Mouse (Mus musculus) C2C12 (cell line): ENCODE data around the gene Sox5.

Experiments used
- CEBPB ChIP-seq: IDR thresholded peaks from one replicate; pipeline ENCODE4 v1.6.1; 2011; ENCODE audit warnings: low read depth, mild to moderate bottlenecking, control low read depth, moderate library complexity
- CTCF ChIP-seq: IDR thresholded peaks from one replicate; pipeline ENCODE4 v1.5.1; 2011; ENCODE audit not compliant: control insufficient read depth, insufficient read depth, insufficient read length
- MAX ChIP-seq: IDR thresholded peaks from one replicate; pipeline ENCODE4 v1.6.1; 2011; ENCODE audit warnings: mild to moderate bottlenecking, control low read depth

DNA sequence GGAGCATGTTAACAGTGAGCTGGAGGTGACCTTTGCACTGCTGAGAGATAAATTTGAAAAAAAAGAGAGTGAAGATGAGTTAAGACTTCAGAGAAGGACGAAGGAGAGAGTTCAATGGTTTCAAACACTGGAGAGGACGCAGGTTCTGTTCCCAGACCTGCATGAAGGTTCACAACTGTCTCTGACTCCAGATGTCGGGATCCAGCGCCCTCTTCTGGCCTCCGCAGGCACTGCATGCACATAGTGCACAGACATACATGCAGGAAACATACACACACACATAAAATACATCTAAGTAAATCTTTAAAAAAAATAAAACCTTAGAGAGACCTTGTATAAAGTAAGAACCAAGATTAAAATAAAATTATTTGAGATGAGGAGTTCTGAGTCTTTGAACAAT lies 352.5 kb downstream of the Sox5 start:
- no peak for TF ChIP-seq MAX
- TF ChIP-seq CTCF, result no peak
- no peak for TF ChIP-seq CEBPB
